Mouse (Mus musculus) cerebellum, adult (tissue): ENCODE data around the gene Prkcz.
A peak's percentile ranks its signal among the peaks of the same experiment; 100 is the strongest.

Experiments used
- ATAC-seq: cut with Nextera tagmentation; 2 replicates; pipeline ENCODE4 v1.9.2; 2017; ENCODE audit warnings: mild to moderate bottlenecking, moderate library complexity, mixed read lengths; ENCODE audit not compliant: insufficient number of reproducible peaks, low FRiP score, low TSS enrichment

Gene Prkcz

GRCm38 (mm10) chr4:155320281-155321244 is 40.6 kb downstream of the Prkcz start:
- peak; percentile 54; the same call in 1 of the 2 replicates for ATAC-seq

- ATAC-seq = no peak
Measured at GRCm38 (mm10) chr4:155318266-155318665, 42.9 kb downstream of the Prkcz start.

- no peak for ATAC-seq
Measured at GRCm38 (mm10) chr4:155315031-155315430, 46.1 kb downstream of the Prkcz start.

- no peak for ATAC-seq
Measured at GRCm38 (mm10) chr4:155308679-155309078, 52.5 kb downstream of the Prkcz start.

DNA sequence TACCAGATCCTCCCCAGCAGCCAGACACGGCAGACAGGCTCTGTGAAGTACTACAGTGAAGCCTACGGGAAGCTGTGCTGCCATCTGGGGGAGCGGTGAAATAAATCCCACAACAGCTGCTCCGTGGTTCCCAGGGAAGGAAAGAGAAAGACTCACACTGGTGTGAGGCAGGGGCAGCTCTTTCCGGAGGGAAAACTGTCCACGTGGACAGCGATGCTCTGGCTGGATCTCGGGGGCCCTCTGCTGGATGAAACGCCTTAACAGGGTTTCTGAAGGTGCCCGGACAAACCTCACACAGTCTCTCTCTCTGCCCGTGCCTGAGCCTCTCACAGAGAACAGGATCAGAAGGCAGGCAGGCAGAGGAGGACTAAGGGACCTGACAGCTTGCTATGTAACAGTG is 53.1 kb downstream of the Prkcz start:
- ATAC-seq = peak; percentile 74

DNA sequence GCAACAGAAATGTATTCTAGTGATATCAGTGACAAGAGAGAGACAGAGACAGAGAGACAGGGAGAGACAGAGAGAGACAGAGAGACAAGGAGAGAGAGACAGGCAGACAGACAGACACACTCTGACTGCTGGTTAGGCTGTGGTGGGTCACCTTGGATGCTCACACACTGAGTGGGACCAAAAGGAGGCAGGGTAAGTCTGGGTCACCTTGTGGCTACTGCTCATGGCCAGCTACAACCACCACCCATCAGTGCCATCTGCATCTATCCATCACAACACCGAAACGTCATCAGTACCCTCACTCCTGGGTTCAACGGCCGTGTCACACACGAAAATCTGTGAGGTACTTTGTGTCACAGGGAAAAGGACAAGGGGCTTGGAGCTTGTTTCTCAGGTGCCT is 53.6 kb downstream of the Prkcz start:
- ATAC-seq = no peak

DNA sequence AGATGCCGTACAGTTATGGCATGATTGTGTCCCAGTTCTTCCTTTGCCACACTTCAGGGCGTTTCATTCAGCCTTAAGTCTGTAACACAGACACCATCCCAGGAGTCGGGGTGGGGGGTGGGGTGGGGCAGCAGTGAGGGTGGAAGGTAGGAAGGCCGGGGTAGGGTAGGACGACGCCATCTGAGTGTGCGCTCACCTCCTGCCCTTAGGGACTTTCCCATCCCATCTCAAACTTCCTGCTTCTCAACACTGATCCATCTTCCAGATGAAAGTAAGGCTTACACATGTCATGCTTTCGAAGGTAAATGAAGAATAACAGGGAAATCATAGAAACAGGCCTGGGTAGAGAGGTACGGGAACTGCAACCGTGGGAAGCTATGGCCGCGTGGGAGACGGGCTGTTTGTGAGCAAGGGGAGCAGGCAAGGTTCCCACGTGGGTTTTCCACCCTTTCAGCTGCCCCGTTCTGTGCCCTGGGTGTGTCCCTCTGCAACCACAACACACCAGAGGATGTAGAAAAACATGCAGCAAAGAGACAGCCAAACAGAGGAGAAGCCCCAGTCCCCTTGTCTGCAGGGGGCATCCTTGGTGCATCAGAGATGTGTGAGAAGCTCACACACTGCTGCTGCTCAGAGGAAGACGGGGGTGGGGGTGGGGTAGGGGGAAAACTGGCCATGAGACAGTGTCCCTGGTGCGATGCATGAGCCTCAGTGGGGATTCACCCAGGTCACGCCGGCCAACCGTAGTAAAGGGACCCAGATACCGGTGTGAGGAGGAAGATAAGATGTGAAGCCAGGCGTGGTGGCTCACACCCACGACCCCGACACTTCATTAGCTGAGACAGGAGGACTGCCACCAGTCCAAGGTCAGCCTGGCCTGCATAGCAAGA is 54.6 kb downstream of the Prkcz start:
- ATAC-seq = no peak

- no peak for ATAC-seq
Measured at GRCm38 (mm10) chr4:155305531-155306031, 55.6 kb downstream of the Prkcz start.

GRCm38 (mm10) chr4:155304508-155305096 is 56.6 kb downstream of the Prkcz start:
- no peak for ATAC-seq

- no peak for ATAC-seq
Measured at GRCm38 (mm10) chr4:155301965-155302364, 59.2 kb downstream of the Prkcz start.

DNA sequence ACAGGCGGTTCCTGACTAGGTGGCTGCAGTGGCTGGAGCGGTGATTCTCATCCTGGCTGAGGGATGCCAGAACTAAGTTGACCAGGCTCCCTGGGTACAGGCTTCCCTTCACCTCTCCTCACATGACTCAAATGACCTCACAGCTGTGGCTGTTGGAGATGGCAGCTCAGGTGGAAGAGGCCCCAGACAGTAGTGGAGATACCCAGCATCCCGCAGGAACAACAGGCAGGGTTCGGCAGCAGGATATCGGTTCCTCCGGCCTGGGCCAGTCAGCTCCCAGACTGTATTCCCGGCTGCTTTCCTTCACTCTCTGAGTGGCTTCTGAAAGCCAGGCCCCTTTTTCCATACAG is 60.1 kb downstream of the Prkcz start:
- no peak for ATAC-seq

DNA sequence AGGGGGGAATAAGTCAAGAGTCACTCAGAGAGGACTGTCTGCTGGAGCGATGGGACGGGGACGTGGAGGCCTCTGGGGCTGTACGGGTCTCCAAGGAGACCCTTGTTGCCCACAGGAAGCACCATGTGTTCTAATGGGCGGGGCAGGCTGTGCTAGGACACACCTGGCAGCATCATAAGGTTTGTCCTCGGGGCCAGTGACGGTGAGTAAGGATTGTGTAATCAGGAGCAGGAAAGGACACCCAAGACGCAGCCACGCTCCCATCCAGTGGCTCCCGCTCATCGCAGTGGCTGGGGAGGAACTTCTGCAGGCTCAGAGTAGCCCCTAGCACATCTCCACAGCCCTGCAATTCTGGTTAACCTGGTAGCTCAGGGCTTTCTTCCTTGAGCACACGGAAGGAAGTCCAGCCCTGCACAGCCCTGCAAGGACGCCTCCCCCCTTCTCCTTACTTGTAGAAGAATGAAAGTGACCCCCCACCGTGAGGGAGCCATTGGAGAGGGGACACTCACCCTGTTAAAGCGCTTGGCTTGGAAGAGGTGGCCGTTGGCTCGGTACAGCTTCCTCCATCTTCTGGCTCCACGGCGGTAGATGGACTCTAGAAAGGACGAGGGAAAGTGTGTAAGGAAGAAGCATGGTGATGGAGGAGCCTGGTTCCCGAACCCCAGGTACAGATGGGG is 60.6 kb downstream of the Prkcz start:
- no peak for ATAC-seq

DNA sequence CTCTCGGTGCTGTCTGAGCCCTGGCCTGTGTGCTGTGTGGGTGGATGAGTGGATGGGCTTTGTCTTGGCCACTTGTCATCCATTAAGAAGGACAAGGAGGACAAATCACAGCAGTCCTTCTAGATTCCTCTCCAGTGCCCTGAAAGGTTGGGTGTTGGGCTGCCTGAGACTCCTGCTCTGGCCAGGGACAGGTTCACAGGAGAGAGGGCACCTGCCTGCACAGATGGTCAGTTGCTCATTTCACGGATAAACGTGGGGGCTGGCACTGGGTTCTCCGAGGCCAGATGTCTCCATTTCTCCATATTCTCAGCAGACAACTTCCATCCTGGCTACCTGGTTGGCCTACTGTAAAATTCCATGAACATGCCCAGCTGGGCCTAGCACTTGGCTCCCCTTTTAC is 62.3 kb downstream of the Prkcz start:
- ATAC-seq = peak; percentile 77; the same call in 1 of the 2 replicates

DNA sequence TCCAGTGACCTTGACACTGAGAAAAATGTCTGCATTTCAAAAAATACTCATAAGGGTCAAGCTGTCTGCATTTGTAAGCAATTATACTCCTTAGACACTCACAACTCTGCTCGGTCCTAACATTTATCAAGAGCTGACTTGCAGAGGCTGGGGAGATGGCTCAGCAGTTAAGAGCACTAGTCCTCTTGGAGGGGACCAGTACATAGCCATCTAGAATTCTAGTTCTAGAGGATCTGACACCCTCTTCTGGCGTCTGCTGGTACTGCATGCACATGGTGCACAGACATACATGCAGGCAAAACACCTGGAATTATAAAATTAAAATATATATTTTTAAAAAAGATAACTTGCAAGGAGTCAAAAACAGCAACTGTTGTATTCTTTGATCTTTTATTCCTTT is 64.1 kb downstream of the Prkcz start:
- ATAC-seq = no peak

DNA sequence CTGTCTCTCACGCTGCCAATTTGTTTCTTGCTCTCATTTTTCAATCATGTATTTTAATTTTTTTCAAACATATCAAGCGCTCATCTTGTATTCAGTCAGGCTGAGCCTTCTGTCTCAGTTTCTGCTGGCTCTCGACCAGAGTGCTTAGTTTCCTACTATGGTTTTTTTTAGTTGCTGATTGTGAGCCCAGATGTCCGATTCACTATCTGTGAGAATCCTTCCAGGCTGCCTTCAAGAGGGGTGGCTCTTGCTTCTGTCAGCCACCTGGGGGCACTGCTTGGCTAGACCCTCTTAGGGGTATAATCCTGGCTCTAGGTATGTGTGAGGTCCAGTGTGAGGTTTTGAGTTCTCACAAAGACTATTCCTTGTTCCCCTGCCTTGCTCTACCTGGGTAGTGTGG is 65.2 kb downstream of the Prkcz start:
- ATAC-seq = no peak

GRCm38 (mm10) chr4:155295026-155295590 is 66.1 kb downstream of the Prkcz start:
- no peak for ATAC-seq

DNA sequence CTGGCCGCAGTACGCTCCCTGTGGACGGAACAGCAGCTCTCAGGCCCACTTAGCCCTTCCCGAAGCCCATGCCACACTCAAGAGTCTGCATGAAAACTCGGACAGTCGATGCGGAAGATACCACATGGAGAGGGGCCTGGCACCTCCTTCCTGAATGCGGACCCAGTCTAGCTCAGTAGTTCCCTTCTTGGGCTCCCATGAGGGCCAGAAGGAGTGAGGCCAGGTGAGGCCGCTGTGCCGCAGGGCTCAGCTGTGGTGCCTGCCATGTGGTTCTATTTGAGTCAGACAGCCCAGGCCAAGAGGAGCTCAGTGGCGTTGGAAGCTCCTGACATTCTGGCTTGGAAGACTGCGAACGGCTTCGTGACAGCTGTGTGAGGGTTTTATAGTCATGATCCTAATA is 66.8 kb downstream of the Prkcz start:
- no peak for ATAC-seq

DNA sequence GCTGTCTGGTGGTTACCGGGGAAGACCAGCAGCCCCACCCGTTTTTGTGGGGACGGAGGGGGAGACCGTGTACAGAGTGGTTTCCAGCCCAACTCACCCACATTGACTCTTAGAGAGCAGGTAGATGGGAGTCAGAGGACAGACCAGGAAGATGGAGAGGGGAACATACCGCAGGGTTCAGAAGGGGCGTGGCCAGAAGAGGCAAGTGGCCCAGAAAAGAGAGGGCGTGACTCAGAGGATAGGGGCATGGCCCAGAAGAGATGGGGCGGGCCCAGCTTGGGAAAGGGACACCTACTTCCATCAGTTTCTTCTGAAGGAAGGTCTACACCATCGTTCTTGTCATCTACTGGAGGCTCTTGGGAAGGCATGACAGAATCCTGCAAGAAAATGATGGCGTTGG is 68.3 kb downstream of the Prkcz start:
- no peak for ATAC-seq

- ATAC-seq = peak; percentile 79
Measured at GRCm38 (mm10) chr4:155290045-155290444, 71.1 kb downstream of the Prkcz start.

GRCm38 (mm10) chr4:155288586-155288985 is 72.6 kb downstream of the Prkcz start:
- no peak for ATAC-seq
